In genomic region chr14:58631221-58631620, GRCm38 (mm10) we compare ENCODE assay signal across 16 mouse cellular contexts.
DNase-seq lines count a peak whose midpoint lies in the region; ATAC-seq and TF ChIP-seq lines count a peak whose summit lies in the region.
"Had no signal": no experiment of that assay in that cellular context is flagged by ENCODE, and none has a peak within 500 bp of the region (broad histone marks: within the 10 kb centered on the region; RNA-seq: fewer than 3 reads in every experiment).

No protein-coding gene starts in this region.

- DNase-seq in kidney, postnatal 0 days (ENCODE audit: low spot score), result peak; percentile 22
- DNase-seq in embryonic facial prominence, embryonic 10.5 days (ENCODE audit: low spot score), result peak; percentile 40
- DNase-seq in retina, postnatal 1 day, result peak; percentile 59
- no peak for DNase-seq in thymus, postnatal 0 days (ENCODE audit: low spot score)
- DNase-seq in adrenal gland, adult 8-10 months, result no peak
- DNase-seq: cerebellum, adult 9-11 months; forebrain, postnatal 0 days; kidney, postnatal 25 days; liver, embryonic 13.5 days; right cerebral cortex, adult 18-20 months; thymus, postnatal 14 days had no signal

- WGBS in kidney, postnatal 0 days, result 33% methylated on average over 9 of the region's 9 CpGs
- 35% methylated on average over 9 of the region's 9 CpGs for WGBS in kidney, embryonic 15.5 days
- 45% methylated on average over 9 of the region's 9 CpGs for WGBS in embryonic facial prominence, embryonic 10.5 days
- 5% methylated on average over 9 of the region's 9 CpGs for WGBS in limb, embryonic 12.5 days

- no peaks in the 10 kb centered on the region for H3K36me3 ChIP-seq in kidney, postnatal 0 days (ENCODE audit: insufficient read depth, low read length)
- no peaks in the 10 kb centered on the region for H3K36me3 ChIP-seq in kidney, embryonic 15.5 days
- no peaks in the 10 kb centered on the region for H3K36me3 ChIP-seq in embryonic facial prominence, embryonic 10.5 days (replicated peaks)
- no peaks in the 10 kb centered on the region for H3K36me3 ChIP-seq in limb, embryonic 12.5 days
- H3K36me3 ChIP-seq: liver, embryonic 13.5 days; neural tube, embryonic 12.5 days had no signal

- no peak for TF ChIP-seq CTCF in kidney, postnatal 0 days (IDR thresholded peaks at IDR 0.05; ENCODE audit: low read depth)

- no peaks in the 10 kb centered on the region for H3K27me3 ChIP-seq in kidney, postnatal 0 days (ENCODE audit: insufficient read depth, low read length)
- no peaks in the 10 kb centered on the region for H3K27me3 ChIP-seq in kidney, embryonic 15.5 days
- peaks cover 17% of the 10 kb centered on the region for H3K27me3 ChIP-seq in embryonic facial prominence, embryonic 10.5 days (replicated peaks; ENCODE audit: low read depth, poor library complexity, severe bottlenecking)
- H3K27me3 ChIP-seq in limb, embryonic 12.5 days, result 0 out of 2 replicates have a peak, but pooled peaks cover 4% of the 10 kb centered on the region
- H3K27me3 ChIP-seq: liver, embryonic 13.5 days; neural tube, embryonic 12.5 days had no signal

- no peak for ATAC-seq in kidney, postnatal 0 days (replicated peaks; ENCODE audit: low FRiP score, low read depth)
- no peak for ATAC-seq in kidney, embryonic 15.5 days (replicated peaks; ENCODE audit: low FRiP score)
- no peak for ATAC-seq in limb, embryonic 12.5 days (ENCODE audit: insufficient number of reproducible peaks, insufficient read depth, low FRiP score, low TSS enrichment, low read depth)
- no peak for ATAC-seq in megakaryocyte progenitor cell, adult 5-6 weeks (replicated peaks; ENCODE audit: poor library complexity)
- ATAC-seq: forebrain, postnatal 0 days; inflammation-experienced regulatory T-cells, adult 6 months had no signal

- no peaks in the 10 kb centered on the region for H3K4me1 ChIP-seq in kidney, postnatal 0 days (replicated peaks; ENCODE audit: insufficient read depth, low read length)
- H3K4me1 ChIP-seq in kidney, embryonic 15.5 days, result no peaks in the 10 kb centered on the region
- peaks cover 20% of the 10 kb centered on the region for H3K4me1 ChIP-seq in embryonic facial prominence, embryonic 10.5 days
- H3K4me1 ChIP-seq in limb, embryonic 12.5 days (replicated peaks), result peaks cover 11% of the 10 kb centered on the region
- H3K4me1 ChIP-seq: liver, embryonic 13.5 days had no signal

- H3K27ac ChIP-seq in kidney, postnatal 0 days, result no peak overlapping the region
- H3K27ac ChIP-seq in kidney, embryonic 15.5 days, result no peak overlapping the region
- no peak overlapping the region for H3K27ac ChIP-seq in embryonic facial prominence, embryonic 10.5 days (replicated peaks)
- H3K27ac ChIP-seq in limb, embryonic 12.5 days, result no peak overlapping the region
- H3K27ac ChIP-seq: liver, embryonic 13.5 days; neural tube, embryonic 12.5 days had no signal

- no peak overlapping the region for H3K4me3 ChIP-seq in kidney, postnatal 0 days (replicated peaks; ENCODE audit: low read depth, low read length)
- no peak overlapping the region for H3K4me3 ChIP-seq in kidney, embryonic 15.5 days (replicated peaks)
- H3K4me3 ChIP-seq in embryonic facial prominence, embryonic 10.5 days, result no peak overlapping the region
- H3K4me3 ChIP-seq in limb, embryonic 12.5 days (replicated peaks), result no peak overlapping the region
- H3K4me3 ChIP-seq: liver, embryonic 13.5 days; neural tube, embryonic 12.5 days had no signal

- no peaks in the 10 kb centered on the region for H3K9me3 ChIP-seq in kidney, postnatal 0 days (replicated peaks; ENCODE audit: low read length)
- no peaks in the 10 kb centered on the region for H3K9me3 ChIP-seq in kidney, embryonic 15.5 days (replicated peaks)
- no peaks in the 10 kb centered on the region for H3K9me3 ChIP-seq in embryonic facial prominence, embryonic 10.5 days
- no peaks in the 10 kb centered on the region for H3K9me3 ChIP-seq in limb, embryonic 12.5 days
- H3K9me3 ChIP-seq: liver, embryonic 13.5 days; neural tube, embryonic 12.5 days had no signal

- H3K9ac ChIP-seq in kidney, postnatal 0 days (ENCODE audit: low read depth, low read length), result no peak overlapping the region
- no peak overlapping the region for H3K9ac ChIP-seq in kidney, embryonic 15.5 days
- H3K9ac ChIP-seq in limb, embryonic 12.5 days (replicated peaks), result no peak overlapping the region
- H3K9ac ChIP-seq: forebrain, postnatal 0 days; liver, embryonic 13.5 days; neural tube, embryonic 12.5 days had no signal

- no peak overlapping the region for H3K4me2 ChIP-seq in kidney, postnatal 0 days (ENCODE audit: low read length)
- no peak overlapping the region for H3K4me2 ChIP-seq in kidney, embryonic 15.5 days
- H3K4me2 ChIP-seq in limb, embryonic 12.5 days, result 0 out of 2 replicates have a peak overlapping the region, but pooled peaks have one; percentile 21
- H3K4me2 ChIP-seq: liver, embryonic 13.5 days; neural tube, embryonic 12.5 days had no signal

Comparison
In these comparisons a context has a peak if more than half of its experiments do, and no peak if none do; other contexts are left out.
1. DNase-seq: peak in kidney, postnatal 0 days (single experiment), embryonic facial prominence, embryonic 10.5 days (single experiment) and retina, postnatal 1 day (single experiment); none in thymus, postnatal 0 days (single experiment) and adrenal gland, adult 8-10 months (single experiment).